ENCODE assay signal across 25 mouse cellular contexts in the genomic region with DNA sequence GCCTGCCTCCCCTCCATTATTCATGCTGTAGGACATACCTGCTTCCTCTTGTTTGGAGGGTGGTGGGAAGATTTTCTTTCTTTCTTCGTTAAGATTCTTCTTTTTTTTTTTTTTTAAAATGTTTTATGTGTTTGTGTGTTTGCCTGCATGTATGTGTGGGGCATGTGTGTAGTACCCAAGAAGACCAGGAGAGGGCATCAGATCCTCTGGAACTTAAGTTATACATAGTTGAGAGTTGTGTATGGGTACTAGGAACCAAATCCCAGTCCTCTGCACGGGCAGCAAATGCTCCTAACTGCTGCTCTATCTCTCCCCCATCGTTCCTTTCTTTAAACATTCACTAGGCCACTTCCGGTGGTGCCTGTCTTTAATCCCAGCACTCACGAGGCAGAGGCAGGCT. TPM values are rescaled to one million over a fixed set of nuclear protein-coding genes. Genes with fewer than 3 reads are reported as not detected.
DNase-seq lines count a peak whose midpoint lies in the region; ATAC-seq and TF ChIP-seq lines count a peak whose summit lies in the region.
"Had no signal": no experiment of that assay in that cellular context is flagged by ENCODE, and none has a peak within 500 bp of the region (broad histone marks: within the 10 kb centered on the region; RNA-seq: fewer than 3 reads in every experiment).

No protein-coding gene starts in this region.

- H3K9ac ChIP-seq in hindbrain, postnatal 0 days (replicated peaks; ENCODE audit: low read length): no peak overlapping the region
- no peak overlapping the region for H3K9ac ChIP-seq in lung, embryonic 14.5 days
- H3K9ac ChIP-seq in stomach, postnatal 0 days (ENCODE audit: low read length): no peak overlapping the region
- H3K9ac ChIP-seq: embryonic facial prominence, embryonic 13.5 days; forebrain, embryonic 12.5 days; hindbrain, embryonic 13.5 days had no signal

- ATAC-seq in hindbrain, postnatal 0 days: no peak
- no peak for ATAC-seq in lung, embryonic 14.5 days (ENCODE audit: insufficient read depth)
- no peak for ATAC-seq in stomach, postnatal 0 days (ENCODE audit: low FRiP score, low TSS enrichment)
- no peak for ATAC-seq in monocyte, adult 5-6 weeks (replicated peaks; ENCODE audit: insufficient number of reproducible peaks, low FRiP score, low TSS enrichment, poor library complexity, severe bottlenecking)
- ATAC-seq: activated CD4-positive, CD25-positive, alpha-beta regulatory T cell, adult 4 months had no signal

- peaks cover 6% of the 10 kb centered on the region; the same call in 1 of the 2 replicates for H3K4me1 ChIP-seq in hindbrain, postnatal 0 days (ENCODE audit: insufficient read depth, low read length)
- H3K4me1 ChIP-seq in hindbrain, embryonic 10.5 days (replicated peaks): peaks cover 34% of the 10 kb centered on the region
- H3K4me1 ChIP-seq in lung, embryonic 14.5 days (ENCODE audit: insufficient read depth): no peaks in the 10 kb centered on the region
- no peaks in the 10 kb centered on the region for H3K4me1 ChIP-seq in stomach, postnatal 0 days (replicated peaks; ENCODE audit: control insufficient read depth, insufficient read depth)

- H3K36me3 ChIP-seq in hindbrain, postnatal 0 days (ENCODE audit: insufficient read depth, low read length): no peaks in the 10 kb centered on the region
- H3K36me3 ChIP-seq in hindbrain, embryonic 10.5 days: no peaks in the 10 kb centered on the region
- H3K36me3 ChIP-seq in lung, embryonic 14.5 days (ENCODE audit: insufficient read depth): no peaks in the 10 kb centered on the region
- no peaks in the 10 kb centered on the region for H3K36me3 ChIP-seq in stomach, postnatal 0 days (ENCODE audit: control insufficient read depth, insufficient read depth, low read length)
- H3K36me3 ChIP-seq: G1E; hindbrain, embryonic 13.5 days had no signal

- no peak for DNase-seq in hindbrain, postnatal 0 days (ENCODE audit: low spot score)
- no peak for DNase-seq in hindbrain, embryonic 10.5 days (ENCODE audit: low spot score)
- no peak for DNase-seq in lung, embryonic 14.5 days
- DNase-seq in lung, postnatal 25 days (ENCODE audit: low spot score): no peak
- peak; percentile 36 for DNase-seq in ES-CJ7 (ENCODE audit: low read depth, low spot score)
- no peak for DNase-seq in stomach, postnatal 0 days (ENCODE audit: low spot score)
- DNase-seq: adrenal gland, postnatal 14 days; cerebellum, adult 18-20 months; cerebellum, adult 9-11 months; cerebellum, postnatal 36 days; gastrocnemius, adult 2 months; gastrocnemius, postnatal 25 days; heart, postnatal 10 days; heart, postnatal 4 days had no signal

- no peak overlapping the region for H3K4me3 ChIP-seq in hindbrain, postnatal 0 days (ENCODE audit: low read length)
- no peak overlapping the region for H3K4me3 ChIP-seq in hindbrain, embryonic 10.5 days
- H3K4me3 ChIP-seq in lung, embryonic 14.5 days (ENCODE audit: low read depth, low read length): no peak overlapping the region
- H3K4me3 ChIP-seq in stomach, postnatal 0 days (ENCODE audit: low read depth, low read length): no peak overlapping the region
- H3K4me3 ChIP-seq: embryonic facial prominence, embryonic 13.5 days; forebrain, embryonic 12.5 days; gastrocnemius, adult 2 months; heart, embryonic 10.5 days; hindbrain, embryonic 13.5 days had no signal

- no peak overlapping the region for H3K27ac ChIP-seq in hindbrain, postnatal 0 days
- no peak overlapping the region for H3K27ac ChIP-seq in hindbrain, embryonic 10.5 days
- H3K27ac ChIP-seq in lung, embryonic 14.5 days (ENCODE audit: low read depth): no peak overlapping the region
- no peak overlapping the region for H3K27ac ChIP-seq in stomach, postnatal 0 days (replicated peaks)
- H3K27ac ChIP-seq: embryonic facial prominence, embryonic 13.5 days; forebrain, embryonic 12.5 days; gastrocnemius, adult 2 months; heart, embryonic 10.5 days; hindbrain, embryonic 13.5 days had no signal

- H3K27me3 ChIP-seq in hindbrain, postnatal 0 days (ENCODE audit: insufficient read depth, low read length): no peaks in the 10 kb centered on the region
- peaks cover 52% of the 10 kb centered on the region for H3K27me3 ChIP-seq in hindbrain, embryonic 10.5 days (ENCODE audit: insufficient read depth, poor library complexity, severe bottlenecking)
- H3K27me3 ChIP-seq in lung, embryonic 14.5 days (ENCODE audit: insufficient read depth, low read length): no peaks in the 10 kb centered on the region
- H3K27me3 ChIP-seq in stomach, postnatal 0 days (ENCODE audit: control insufficient read depth, insufficient read depth, low read length): no peaks in the 10 kb centered on the region

- WGBS in hindbrain, postnatal 0 days: 87% methylated on average over 5 of the region's 5 CpGs
- WGBS in hindbrain, embryonic 10.5 days: 93% methylated on average over 5 of the region's 5 CpGs
- WGBS in lung, embryonic 14.5 days: 88% methylated on average over 5 of the region's 5 CpGs
- WGBS in stomach, postnatal 0 days: 88% methylated on average over 5 of the region's 5 CpGs

- H3K4me2 ChIP-seq in hindbrain, postnatal 0 days (ENCODE audit: low read depth, low read length): no peak overlapping the region
- H3K4me2 ChIP-seq in lung, embryonic 14.5 days: no peak overlapping the region
- no peak overlapping the region for H3K4me2 ChIP-seq in stomach, postnatal 0 days (replicated peaks; ENCODE audit: low read depth)
- H3K4me2 ChIP-seq: embryonic facial prominence, embryonic 13.5 days; forebrain, embryonic 12.5 days; hindbrain, embryonic 13.5 days had no signal

- H3K9me3 ChIP-seq in hindbrain, postnatal 0 days (ENCODE audit: low read length): no peaks in the 10 kb centered on the region
- H3K9me3 ChIP-seq in hindbrain, embryonic 10.5 days: 0 out of 2 replicates have a peak, but pooled peaks cover 2% of the 10 kb centered on the region
- H3K9me3 ChIP-seq in lung, embryonic 14.5 days (ENCODE audit: low read depth, low read length): no peaks in the 10 kb centered on the region
- H3K9me3 ChIP-seq in stomach, postnatal 0 days (ENCODE audit: control insufficient read depth, low read length): no peaks in the 10 kb centered on the region
- H3K9me3 ChIP-seq: embryonic facial prominence, embryonic 13.5 days; heart, embryonic 10.5 days; hindbrain, embryonic 13.5 days had no signal

- TF ChIP-seq CTCF in hindbrain, postnatal 0 days (IDR thresholded peaks at IDR 0.05; ENCODE audit: low read depth): 0 out of 2 replicates have a peak, but pooled peaks have one; percentile 8
- peak; percentile 14; the same call in 1 of the 2 replicates for TF ChIP-seq CTCF in lung, embryonic 14.5 days (IDR thresholded peaks at IDR 0.05; ENCODE audit: low read depth)
- TF ChIP-seq CTCF in stomach, postnatal 0 days (IDR thresholded peaks at IDR 0.05; ENCODE audit: low read depth): peak; percentile 26; the same call in 1 of the 2 replicates

- TF ChIP-seq EP300 in stomach, postnatal 0 days (optimal IDR thresholded peaks at IDR 0.05): no peak

RNA-seq across cellular contexts. Expression of a gene that starts 28.9 kb away (rescaled TPM):
- total RNA-seq in hindbrain, postnatal 0 days (2014; rRNA removed): 5.3 and 5.8 TPM in 2 replicates
- 10.3 and 10.5 TPM in 2 replicates for polyA plus RNA-seq in hindbrain, postnatal 0 days (2015; fragmentation: Nextera tagmentation; extraction: Ambion mirVana)
- polyA plus RNA-seq in hindbrain, embryonic 10.5 days (2016; fragmentation: Nextera tagmentation; extraction: Ambion mirVana): 15.3 and 23.5 TPM in 2 replicates
- polyA plus RNA-seq in lung, embryonic 14.5 days (2014; fragmentation: Nextera tagmentation; extraction: Ambion mirVana): 19.4 and 21.4 TPM in 2 replicates
- 15.6 and 18.5 TPM in 2 replicates for polyA plus RNA-seq in stomach, postnatal 0 days (2015; fragmentation: Nextera tagmentation; extraction: Ambion mirVana)
- total RNA-seq in monocyte, adult 5-6 weeks (2017): 0.19 to 0.87 TPM (median 0.43 TPM) in 3 replicates
- polyA plus RNA-seq: C2C12, G1E had no signal

RNA-seq across cellular contexts. Expression of a gene that starts 59.9 kb away (rescaled TPM):
- not detected in 2 replicates for total RNA-seq in hindbrain, postnatal 0 days (2014; rRNA removed)
- not detected in 2 replicates for polyA plus RNA-seq in hindbrain, postnatal 0 days (2015; fragmentation: Nextera tagmentation; extraction: Ambion mirVana)
- not detected in 2 replicates for polyA plus RNA-seq in hindbrain, embryonic 10.5 days (2016; fragmentation: Nextera tagmentation; extraction: Ambion mirVana)
- polyA plus RNA-seq in lung, embryonic 14.5 days (2014; fragmentation: Nextera tagmentation; extraction: Ambion mirVana): not detected in 2 replicates
- polyA plus RNA-seq in stomach, postnatal 0 days (2015; fragmentation: Nextera tagmentation; extraction: Ambion mirVana): not detected in 2 replicates
- not detected in 3 replicates for total RNA-seq in monocyte, adult 5-6 weeks (2017)
- total RNA-seq: adrenal gland, adult 18-20 months; adrenal gland, postnatal 14 days; G1E; gastrocnemius, adult 2 months; gastrocnemius, postnatal 25 days; granulocyte monocyte progenitor cell, adult 5-6 weeks; heart, postnatal 10 days; heart, postnatal 4 days had no signal
- polyA plus RNA-seq: activated CD4-positive, CD25-positive, alpha-beta regulatory T cell, adult 4 months; C2C12; embryonic facial prominence, embryonic 13.5 days; forebrain, embryonic 12.5 days; G1E; heart, embryonic 10.5 days; heart, embryonic 14.5 days; hindbrain, embryonic 13.5 days had no signal
